Mouse (Mus musculus): Measurements from ENCODE around the gene Mst1r. TPM values are rescaled to one million over a fixed set of nuclear protein-coding genes. Genes with fewer than 3 reads are reported as not detected.

The Mst1r gene
- total RNA-seq, 2 experiments from 2014 or later: 0.43 TPM; not detected in 1

GRCm38 (mm10) chr9:107908410-107909158 is 1.9 kb downstream of the Mst1r start:
- no peak for ATAC-seq (replicated peaks; ENCODE audit: low FRiP score, poor library complexity, severe bottlenecking)

GRCm38 (mm10) chr9:107910025-107910769 is 3.5 kb downstream of the Mst1r start:
- ATAC-seq (replicated peaks; ENCODE audit: low FRiP score, poor library complexity, severe bottlenecking): no peak

- no peak for ATAC-seq (replicated peaks; ENCODE audit: low FRiP score, poor library complexity, severe bottlenecking)
These were observed 8.2 kb downstream of the Mst1r start for GRCm38 (mm10) chr9:107914764-107915420.

DNA sequence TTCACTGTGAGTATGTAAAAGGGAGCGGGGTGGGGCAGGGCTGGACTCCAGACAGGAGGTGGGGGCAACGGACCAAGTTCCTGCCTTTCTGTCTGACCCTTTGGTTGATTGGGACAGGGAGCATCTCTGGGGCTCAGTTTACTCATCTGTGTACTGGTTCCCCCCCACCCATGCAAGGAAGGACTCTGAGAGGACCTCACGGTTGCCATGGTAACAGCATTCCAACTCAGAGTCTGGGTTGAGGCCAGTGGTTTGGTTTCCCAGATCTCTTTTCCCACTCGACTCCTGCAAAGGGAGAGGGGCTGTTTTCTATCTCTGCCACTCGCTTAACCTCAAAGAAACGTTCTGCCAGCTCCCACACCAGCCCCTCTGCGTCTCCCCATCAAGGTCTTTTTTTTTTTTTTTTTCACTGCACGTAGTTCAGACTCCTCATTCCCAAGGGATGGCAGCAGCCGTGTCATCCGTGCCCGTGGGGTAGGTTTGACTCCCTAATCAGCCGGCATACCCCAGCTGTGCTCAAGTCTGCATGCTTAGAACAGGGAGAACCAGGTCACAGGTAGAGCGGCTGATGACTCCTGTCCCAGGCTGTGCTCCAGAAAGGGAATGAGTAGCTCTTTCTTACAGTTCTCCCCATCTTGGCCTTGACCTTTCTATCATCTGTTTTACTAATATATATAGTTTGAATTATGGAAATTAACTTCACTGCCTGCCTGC is 11.4 kb downstream of the Mst1r start:
- ATAC-seq (replicated peaks; ENCODE audit: low FRiP score, poor library complexity, severe bottlenecking): no peak

DNA sequence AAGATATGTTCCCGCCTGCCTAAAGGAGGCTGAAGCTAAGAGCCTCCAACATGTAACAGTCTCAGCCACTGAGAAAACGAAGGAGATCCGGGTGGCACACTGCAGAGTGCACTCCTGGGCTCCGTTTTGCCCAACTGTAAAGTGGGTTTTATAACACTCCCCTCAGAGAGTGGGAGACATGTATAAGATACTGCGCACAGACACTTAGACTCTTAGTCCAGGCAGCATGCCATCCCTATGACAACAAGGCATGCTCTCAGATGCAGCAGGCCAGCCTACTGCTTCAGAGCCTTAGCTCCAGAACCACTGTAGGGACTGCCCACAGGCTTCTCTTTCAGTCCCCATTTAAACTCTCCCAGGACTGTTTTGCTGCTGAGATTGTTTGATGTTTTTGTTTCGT is 12.2 kb downstream of the Mst1r start:
- no peak for ATAC-seq (replicated peaks; ENCODE audit: low FRiP score, poor library complexity, severe bottlenecking)

GRCm38 (mm10) chr9:107919441-107919840 is 12.8 kb downstream of the Mst1r start:
- no peak for ATAC-seq (replicated peaks; ENCODE audit: low FRiP score, poor library complexity, severe bottlenecking)

DNA sequence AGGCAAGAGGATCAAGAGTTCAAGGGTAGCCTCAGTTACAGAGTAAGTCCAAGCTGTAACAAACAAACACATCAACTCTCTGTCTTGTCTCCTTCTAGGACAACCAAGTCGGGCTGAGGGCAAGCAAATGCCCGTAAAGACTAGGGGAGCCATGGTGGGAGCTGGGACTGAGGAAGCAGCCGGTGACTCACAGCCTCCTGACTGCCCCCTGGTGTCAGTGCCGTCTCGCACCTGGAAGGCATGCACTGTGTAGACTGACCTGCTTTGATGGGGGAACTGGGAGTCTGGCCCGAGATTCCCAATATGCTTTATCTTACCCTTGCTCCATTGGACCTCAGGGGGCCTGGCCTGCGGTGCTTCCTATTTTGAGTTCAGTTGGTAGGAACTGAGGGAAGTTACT is 16.3 kb downstream of the Mst1r start:
- ATAC-seq (replicated peaks; ENCODE audit: low FRiP score, poor library complexity, severe bottlenecking): peak; percentile 43; the same call in 1 of the 2 replicates

- ATAC-seq (replicated peaks; ENCODE audit: low FRiP score, poor library complexity, severe bottlenecking): no peak
These were observed 17.3 kb downstream of the Mst1r start for GRCm38 (mm10) chr9:107923956-107924355.

- no peak for ATAC-seq (replicated peaks; ENCODE audit: low FRiP score, poor library complexity, severe bottlenecking)
These were observed 18.6 kb downstream of the Mst1r start for GRCm38 (mm10) chr9:107925251-107925650.

GRCm38 (mm10) chr9:107926920-107927420 is 20.3 kb downstream of the Mst1r start:
- ATAC-seq (replicated peaks; ENCODE audit: low FRiP score, poor library complexity, severe bottlenecking): no peak

DNA sequence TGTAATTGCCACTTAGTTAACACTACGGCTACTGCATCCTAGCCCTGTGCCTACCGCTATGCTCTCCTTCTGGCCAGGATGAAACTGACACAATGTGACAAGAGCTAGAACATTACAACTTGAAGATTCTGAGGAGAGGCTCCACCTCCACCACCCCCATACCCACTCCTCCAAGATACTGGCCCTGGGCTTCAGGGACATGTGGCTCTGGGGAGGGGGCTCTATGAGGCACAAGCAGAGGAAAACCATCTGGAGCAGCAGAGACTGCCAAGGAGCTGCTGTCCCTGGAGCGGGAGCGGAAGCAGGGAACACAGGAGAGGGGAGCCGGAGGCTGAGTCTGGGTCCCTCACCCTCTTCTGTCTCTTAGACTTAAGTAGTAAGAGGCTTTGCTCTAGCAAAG is 21.1 kb downstream of the Mst1r start:
- no peak for ATAC-seq (replicated peaks; ENCODE audit: low FRiP score, poor library complexity, severe bottlenecking)

DNA sequence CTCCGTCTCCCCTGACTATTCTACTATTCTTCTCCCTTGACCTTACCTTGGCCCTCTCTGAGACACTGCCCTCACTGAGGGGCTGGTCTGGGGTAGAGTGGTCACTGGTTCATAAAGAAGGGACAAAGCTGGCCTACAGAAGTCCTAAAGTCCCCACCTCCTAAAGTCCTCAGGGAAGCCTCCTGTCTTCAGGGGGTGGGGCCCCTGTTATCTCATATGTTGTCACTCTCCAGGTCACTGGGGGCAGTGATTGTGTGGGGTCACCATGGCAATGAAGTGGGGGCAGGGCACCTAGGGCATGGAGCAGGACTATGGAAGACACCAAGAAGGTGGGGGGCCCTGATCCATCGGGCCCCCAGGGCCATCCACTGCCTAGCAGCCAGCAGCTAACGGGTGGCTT is 21.5 kb downstream of the Mst1r start, which contains the start of gene Actl11:
Actl11 (plus strand) TSS at position 301 of the 400 bp plus-strand sequence.
- no peak for ATAC-seq (replicated peaks; ENCODE audit: low FRiP score, poor library complexity, severe bottlenecking)

DNA sequence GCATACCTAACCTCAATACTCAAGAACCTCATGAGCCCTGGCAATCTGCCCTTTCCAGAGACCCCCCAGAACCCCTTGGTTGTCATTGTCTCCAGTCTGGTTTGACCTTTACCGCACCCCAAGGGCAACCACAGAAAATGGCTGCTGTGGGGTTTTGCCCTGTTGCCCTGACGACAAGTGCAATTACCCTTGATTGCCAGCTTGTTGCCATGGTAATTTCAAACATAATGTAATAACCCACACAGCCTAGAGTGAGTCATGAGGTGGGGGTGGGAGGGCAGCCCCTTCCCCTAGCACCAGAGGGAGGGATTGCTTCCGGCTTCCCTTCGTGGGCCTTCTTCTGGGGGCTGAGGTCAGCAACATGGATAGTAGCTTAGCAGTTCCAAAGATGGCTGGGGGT is 25.5 kb downstream of the Mst1r start:
- ATAC-seq (replicated peaks; ENCODE audit: low FRiP score, poor library complexity, severe bottlenecking): no peak

DNA sequence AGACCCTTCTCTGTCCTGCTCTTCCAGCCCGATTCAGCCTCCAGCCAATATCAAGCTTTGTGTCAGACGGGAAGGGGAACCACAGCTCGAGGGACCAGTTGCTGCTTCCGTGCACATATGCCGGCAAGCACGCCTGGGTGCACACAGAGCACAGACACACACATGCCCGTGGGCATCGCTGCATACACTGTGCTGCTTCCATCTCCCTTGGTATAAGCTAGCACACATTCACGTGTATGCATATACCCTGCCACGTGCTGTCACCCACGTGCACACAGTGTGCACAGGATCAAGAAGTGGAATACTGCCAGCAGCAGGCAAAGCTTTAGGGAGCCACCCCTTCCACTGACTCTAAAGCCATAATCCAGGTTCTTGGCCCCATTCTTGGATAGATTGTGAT is 27.5 kb downstream of the Mst1r start:
- no peak for ATAC-seq (replicated peaks; ENCODE audit: low FRiP score, poor library complexity, severe bottlenecking)

GRCm38 (mm10) chr9:107935374-107935773 is 28.7 kb downstream of the Mst1r start, which contains the start of gene Camkv:
Camkv (plus strand) TSS chr9:107935674.
- no peak for ATAC-seq (replicated peaks; ENCODE audit: low FRiP score, poor library complexity, severe bottlenecking)

GRCm38 (mm10) chr9:107935790-107936214 is 29.1 kb downstream of the Mst1r start:
- ATAC-seq (replicated peaks; ENCODE audit: low FRiP score, poor library complexity, severe bottlenecking): no peak

- ATAC-seq (replicated peaks; ENCODE audit: low FRiP score, poor library complexity, severe bottlenecking): no peak
These were observed 29.6 kb downstream of the Mst1r start for GRCm38 (mm10) chr9:107936215-107936822.

- no peak for ATAC-seq (replicated peaks; ENCODE audit: low FRiP score, poor library complexity, severe bottlenecking)
These were observed 30.2 kb downstream of the Mst1r start for GRCm38 (mm10) chr9:107936831-107937230.
